Mouse (Mus musculus): ENCODE data around the gene Zfp46.

The Zfp46 gene

GRCm38 (mm10) chr4:136284455-136284854, at the start of gene Zfp46:
Zfp46 (plus strand) TSS chr4:136284683.
- no peak for DNase-seq (ENCODE audit: low read depth in 1 of 2, low spot score in 2 of 2)

DNA sequence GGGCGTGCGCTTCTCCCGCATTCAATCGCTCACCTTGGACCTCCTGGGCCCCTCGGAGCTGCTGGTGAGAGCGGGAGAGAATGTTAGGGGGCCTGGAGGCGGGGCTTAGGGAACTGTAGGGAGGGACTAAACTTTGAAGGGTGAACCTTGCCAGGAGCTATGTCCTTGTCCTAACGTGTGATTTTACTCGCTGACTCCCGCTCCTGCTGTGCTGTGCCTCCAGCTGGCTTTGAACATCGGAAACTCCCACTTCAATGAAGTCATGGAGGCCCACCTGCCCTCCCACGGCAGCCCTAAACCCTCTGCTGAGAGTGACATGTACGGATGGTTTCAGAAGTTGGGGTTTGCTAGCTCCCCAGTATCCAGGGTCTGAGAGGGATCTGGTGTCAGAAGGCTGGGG, 45.8 kb upstream of the Zfp46 start:
- DNase-seq (ENCODE audit: low read depth in 1 of 2, low spot score in 2 of 2), result no peak

DNA sequence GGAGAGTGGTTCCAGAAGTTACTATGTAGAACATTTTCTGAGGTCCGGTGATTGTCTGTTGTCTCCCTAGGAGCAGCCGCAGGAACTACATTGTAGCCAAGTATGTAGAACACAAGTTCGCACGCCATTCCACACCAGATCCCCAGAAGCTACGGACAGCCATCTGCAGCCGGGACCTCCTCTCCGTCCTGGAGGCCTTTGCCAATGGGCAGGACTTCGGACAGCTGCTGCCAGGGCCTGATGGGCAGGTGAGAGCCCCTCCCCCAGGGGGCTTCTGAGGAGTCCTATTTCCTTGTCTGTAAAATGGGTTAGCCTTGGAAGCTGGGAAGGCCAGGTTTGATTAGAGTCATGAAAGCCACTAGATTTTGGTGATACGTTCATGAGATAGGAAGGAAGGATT, 45.4 kb upstream of the Zfp46 start:
- DNase-seq (ENCODE audit: low read depth in 1 of 2, low spot score in 2 of 2), result no peak

DNA sequence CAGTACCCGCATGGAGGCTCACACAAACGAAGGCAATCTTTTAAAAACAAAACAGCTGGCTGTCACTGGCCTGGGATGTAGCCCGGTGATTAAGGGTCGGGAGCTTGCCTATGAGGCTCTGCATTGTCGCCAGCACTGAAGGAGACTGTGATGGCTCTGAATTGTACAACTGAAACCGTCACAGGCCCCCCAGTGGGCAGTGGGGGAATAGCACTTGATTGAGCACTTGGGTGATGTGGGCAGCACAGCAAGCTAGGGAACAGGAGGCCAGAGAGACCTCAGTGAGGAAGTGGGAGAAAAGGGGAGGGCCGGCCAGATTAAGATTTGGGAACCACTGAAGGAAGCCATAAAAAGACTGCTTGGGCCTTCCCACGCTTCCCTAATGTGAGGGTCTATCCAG, 44.9 kb upstream of the Zfp46 start:
- peak; percentile 70 to 83 for DNase-seq (ENCODE audit: low read depth in 1 of 2, low spot score in 2 of 2)

DNA sequence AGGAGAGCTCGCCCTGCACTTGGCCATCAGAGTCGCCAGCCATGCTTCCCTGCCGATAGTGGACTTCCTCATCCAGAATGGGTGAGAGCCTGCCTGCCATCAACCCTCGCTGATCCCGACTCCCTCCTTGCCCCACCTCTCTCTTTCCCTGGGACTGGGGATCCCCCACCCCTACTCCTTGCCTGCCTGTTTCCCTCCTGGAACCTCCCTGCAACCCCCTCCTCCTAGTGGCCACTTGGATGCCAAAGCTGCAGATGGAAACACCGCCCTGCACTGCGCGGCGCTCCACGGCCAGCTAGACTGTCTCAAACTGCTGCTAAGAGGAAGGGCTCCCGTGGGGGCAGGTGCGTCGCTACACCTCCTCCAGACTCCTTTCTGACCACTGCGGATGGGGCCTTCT, 44.4 kb upstream of the Zfp46 start:
- DNase-seq (ENCODE audit: low read depth in 1 of 2, low spot score in 2 of 2), result no peak

DNA sequence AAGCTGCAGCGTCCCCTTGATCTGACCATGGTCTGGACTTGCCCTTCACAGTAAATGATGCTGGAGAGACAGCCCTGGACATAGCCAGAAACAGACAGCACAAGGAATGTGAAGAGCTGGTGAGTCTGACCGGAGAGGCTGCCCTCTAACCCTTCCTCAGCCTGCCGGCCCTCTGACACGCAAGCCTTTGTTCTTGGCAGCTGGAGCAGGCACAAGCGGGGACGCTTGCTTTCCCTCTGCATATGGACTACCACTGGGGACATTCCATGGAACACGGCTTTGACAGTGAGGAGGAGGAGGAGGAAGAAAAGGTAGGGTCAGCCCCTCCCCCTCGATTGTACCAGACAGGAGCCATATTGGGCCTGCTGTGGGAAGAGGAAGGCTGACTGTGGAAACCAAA, 43.5 kb upstream of the Zfp46 start:
- DNase-seq (ENCODE audit: low read depth in 1 of 2, low spot score in 2 of 2), result no peak

GRCm38 (mm10) chr4:136242065-136242703, 42.3 kb upstream of the Zfp46 start:
- no peak for DNase-seq (ENCODE audit: low read depth in 1 of 2, low spot score in 2 of 2)

DNA sequence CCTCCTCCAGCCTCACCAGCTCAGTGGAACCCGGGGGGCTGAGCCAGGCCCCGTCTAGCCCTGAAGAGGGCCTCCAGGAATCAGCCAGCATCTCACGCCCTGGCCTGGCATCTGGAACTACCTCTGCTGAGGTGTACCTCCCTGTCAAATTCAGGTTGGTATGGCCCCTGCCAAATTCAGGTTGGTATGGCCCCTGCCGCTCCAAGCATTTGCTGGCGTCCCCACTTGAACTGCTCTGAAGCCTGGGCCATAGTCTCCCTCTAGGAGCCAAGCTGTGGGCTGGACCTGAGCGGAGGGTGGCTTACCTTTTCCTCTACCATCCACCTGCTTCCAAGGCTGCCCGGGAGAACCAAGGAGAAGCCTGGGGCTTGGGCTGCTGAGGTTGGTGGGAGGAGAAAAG, 41.8 kb upstream of the Zfp46 start:
- DNase-seq (ENCODE audit: low read depth in 1 of 2, low spot score in 2 of 2), result no peak

DNA sequence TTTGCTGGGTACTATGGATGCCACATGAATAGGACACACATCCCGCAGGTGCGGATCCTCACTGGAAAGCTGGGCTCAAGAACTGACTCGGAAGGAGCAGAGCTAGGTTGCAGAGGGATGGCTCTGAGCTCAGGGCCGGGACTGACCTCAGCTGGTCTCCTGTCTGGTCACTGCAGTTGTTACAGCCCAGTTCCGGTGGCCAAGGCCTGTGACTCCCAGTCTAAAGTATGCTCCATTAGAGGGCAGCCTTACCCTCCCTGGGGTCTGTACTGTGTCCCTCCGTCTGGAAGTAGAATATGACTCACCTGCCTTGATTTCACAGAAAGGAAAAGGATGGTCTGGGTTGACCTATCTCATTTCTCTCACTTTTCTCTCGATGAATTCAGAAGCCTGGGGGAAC, 40.3 kb upstream of the Zfp46 start:
- no peak for DNase-seq (ENCODE audit: low read depth in 1 of 2, low spot score in 2 of 2)

- no peak for DNase-seq (ENCODE audit: low read depth in 1 of 2, low spot score in 2 of 2)
Observed at GRCm38 (mm10) chr4:136245681-136246080, 38.8 kb upstream of the Zfp46 start.

DNA sequence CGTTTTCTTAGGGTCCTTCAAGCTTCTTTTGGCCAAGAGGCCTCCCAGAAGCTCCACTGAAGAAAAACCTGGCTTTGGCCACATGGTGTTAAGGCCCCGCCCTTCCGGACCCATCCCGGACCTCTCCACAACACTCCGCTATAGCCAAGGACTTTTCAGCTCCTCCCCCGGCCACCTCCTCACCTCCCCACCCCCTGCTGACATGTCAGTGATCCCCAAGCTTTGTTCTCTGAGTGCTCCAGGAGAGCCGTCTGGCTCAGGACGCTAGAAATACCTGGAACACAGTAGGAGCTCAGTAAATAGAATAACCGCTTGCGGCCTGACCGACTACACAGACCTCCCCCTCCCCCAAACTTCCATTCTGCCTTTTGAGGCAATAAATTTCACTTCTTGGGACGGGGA, 37.9 kb upstream of the Zfp46 start:
- no peak for DNase-seq (ENCODE audit: low read depth in 1 of 2, low spot score in 2 of 2)

DNA sequence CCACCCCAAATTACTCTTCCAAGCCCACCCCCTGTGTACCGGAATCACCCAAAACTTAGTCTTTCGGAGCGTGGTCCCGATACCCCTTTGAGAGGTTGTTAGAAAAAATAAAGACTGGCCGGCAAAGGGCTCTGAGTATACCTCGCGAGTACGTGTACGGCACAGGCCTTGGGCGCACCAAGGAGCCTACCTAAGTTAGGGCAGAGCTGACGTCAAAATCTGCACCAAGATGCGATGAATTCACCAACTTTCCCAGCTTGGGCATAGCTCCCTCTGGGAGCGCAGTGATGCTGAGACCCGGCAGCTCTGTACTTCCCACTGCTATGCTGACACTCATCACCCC, 37.1 kb upstream of the Zfp46 start:
- DNase-seq (ENCODE audit: low read depth in 1 of 2, low spot score in 2 of 2), result no peak

- no peak for DNase-seq (ENCODE audit: low read depth in 1 of 2, low spot score in 2 of 2)
Observed at GRCm38 (mm10) chr4:136247729-136248463, 36.6 kb upstream of the Zfp46 start, which contains the start of gene Tcea3. Tcea3 (plus strand) TSS chr4:136247729.

DNA sequence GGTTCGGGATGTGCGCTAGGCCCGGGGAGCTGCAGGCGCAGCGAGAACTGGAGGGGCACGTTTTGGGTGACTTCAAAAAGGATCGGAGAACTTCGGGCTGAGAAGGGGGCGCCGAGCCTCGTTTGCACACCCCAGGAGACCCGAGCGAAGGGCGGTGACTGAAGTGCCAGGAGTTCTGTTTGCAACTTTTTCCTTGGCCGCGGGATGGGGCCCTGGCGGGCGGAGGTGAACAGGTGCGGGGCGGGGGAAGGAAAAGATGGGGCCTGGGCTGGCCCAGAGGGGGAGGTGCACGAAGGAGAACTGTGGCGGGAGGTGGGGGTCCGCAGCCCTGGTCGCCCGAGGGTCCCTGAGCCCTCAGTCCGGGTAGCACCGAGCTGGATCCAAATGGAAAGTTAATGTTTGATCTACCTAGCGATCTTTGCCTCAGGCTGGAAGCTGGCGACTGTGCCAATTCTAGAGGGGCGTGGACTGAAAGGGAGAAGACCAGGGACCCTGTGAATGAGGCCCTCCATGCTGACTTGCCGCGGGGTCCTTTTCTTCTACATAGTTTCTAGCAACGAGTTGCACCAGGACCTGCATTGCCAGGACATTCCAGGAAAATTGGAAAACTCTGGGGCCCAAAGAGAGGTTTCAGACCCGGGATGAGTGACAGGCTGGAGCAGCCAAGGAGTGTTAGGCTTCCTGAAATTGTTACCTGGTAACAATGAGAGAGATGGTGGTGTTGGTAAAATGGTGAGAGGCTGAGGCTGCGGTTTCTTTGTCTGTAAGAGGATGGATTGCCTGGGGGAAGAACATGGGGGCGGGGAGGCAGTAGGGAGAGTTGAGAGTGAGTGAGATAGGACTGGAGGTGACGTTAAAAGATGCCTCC, 35.8 kb upstream of the Zfp46 start:
- no peak for DNase-seq (ENCODE audit: low read depth in 1 of 2, low spot score in 2 of 2)

- no peak for DNase-seq (ENCODE audit: low read depth in 1 of 2, low spot score in 2 of 2)
Observed at GRCm38 (mm10) chr4:136249332-136249647, 35.2 kb upstream of the Zfp46 start.

DNA sequence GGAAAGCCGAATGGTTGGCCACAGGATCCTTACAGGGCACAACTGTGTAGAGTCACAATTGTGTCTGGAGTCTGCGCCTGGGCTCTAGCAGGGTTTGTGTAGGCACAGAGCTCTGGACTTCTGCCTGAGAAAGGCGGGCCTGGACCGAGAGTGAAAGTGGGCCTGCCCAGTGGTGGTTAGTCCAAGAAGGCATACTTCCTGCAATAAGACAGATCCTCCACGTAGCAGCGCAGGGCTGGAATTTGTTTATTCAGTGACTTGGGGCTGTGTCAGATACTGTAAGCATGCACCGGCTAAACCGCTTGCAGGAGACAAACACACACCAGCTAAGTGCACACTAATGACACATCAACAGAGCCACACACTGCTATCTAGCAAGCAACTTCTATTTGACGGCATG, 34.7 kb upstream of the Zfp46 start:
- DNase-seq (ENCODE audit: low read depth in 1 of 2, low spot score in 2 of 2), result no peak

- DNase-seq (ENCODE audit: low read depth in 1 of 2, low spot score in 2 of 2), result no peak
Observed at GRCm38 (mm10) chr4:136255919-136256318, 28.6 kb upstream of the Zfp46 start.

DNA sequence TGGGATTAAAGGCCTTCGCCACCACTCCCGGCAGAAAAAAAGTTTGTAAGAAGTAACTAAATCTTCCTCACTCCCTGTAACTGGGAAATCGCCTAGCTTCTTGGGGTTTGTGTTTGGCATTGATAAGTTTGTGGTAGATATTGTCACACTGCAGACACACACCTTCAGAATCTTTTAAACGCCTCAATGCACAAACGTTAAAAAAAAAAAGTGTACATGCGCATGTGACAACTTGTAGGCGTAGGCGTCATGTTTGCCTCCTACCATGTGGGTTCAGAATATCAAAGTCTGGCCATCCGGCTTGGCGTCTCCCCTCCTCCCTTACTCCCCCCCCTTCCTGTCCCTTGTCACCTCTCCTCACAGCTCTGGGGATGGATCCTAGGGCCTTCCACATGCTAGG, 27.8 kb upstream of the Zfp46 start:
- no peak for DNase-seq (ENCODE audit: low read depth in 1 of 2, low spot score in 2 of 2)

GRCm38 (mm10) chr4:136259916-136260315, 24.6 kb upstream of the Zfp46 start:
- DNase-seq (ENCODE audit: low read depth in 1 of 2, low spot score in 2 of 2), result no peak

DNA sequence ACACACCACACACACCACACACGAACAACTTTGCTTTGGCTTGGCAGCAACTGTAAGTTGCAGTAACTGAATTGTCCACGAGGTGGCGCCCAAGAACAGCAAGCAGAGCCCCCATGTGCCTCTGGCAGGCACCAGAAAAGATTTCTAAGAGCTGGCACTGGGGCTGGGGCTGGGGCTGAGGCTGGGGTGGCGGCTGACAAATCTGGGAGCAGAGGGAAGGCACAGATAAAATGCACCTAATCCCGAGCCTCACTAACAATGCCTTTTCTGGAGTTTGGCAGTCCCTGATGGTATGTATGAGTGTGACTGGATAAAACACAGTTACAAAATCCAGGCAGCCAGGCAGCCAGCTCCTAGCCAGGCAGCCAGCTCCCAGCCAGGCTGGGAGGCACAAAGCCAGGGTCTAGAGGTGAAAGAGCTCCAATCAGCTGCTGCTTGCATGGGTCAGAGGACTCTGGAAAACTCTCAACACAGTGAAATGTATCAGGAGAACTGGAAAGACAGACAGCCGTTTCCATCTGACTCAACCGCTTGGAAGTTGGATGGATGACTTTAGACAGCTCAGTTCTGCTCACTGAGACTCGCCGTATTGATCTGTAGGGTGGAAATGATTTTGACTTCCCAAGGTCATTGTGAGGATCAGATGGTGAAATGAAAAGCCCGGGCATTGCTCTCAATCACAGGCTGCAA, 23.8 kb upstream of the Zfp46 start:
- peak in 1 of 2 experiments; percentile 66 for DNase-seq (ENCODE audit: low read depth in 1 of 2, low spot score in 2 of 2)

GRCm38 (mm10) chr4:136261912-136262311, 22.6 kb upstream of the Zfp46 start:
- peak in 1 of 2 experiments; percentile 22 for DNase-seq (ENCODE audit: low read depth in 1 of 2, low spot score in 2 of 2)

DNA sequence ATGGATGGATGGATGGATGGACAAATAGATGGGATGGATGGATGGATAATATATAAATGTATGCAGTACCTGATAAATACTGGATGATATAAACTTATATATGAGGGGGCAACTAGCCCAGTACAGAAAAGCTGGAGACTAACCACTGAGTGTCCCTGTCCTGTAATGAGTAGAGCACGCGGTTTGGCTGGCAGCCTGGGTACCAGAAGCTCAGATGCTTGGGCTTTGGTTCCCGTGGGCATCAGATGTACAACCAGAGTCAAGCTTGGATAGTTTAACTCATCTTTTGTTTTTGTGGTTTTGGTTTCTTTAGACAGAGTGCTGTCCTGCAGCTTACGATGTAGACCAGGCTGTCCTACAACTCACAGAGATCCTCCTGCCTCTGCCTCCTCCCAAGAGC, 20.9 kb upstream of the Zfp46 start:
- no peak for DNase-seq (ENCODE audit: low read depth in 1 of 2, low spot score in 2 of 2)

Measured in monocyte, adult 2 months (primary cell).